Mouse (Mus musculus) megakaryocyte, embryonic 14.5 days (primary cell): ENCODE measurements around the gene Gpr153.

Experiments used
- FLI1 ChIP-seq: IDR thresholded peaks from 2 replicates; pipeline ENCODE4 v1.6.1; 2012; ENCODE audit warnings: low read length, inconsistent platforms, mixed read lengths
- GATA1 ChIP-seq: IDR thresholded peaks from 3 replicates; pipeline ENCODE4 v1.6.1; 2012; ENCODE audit warnings: mixed read lengths, low read length, inconsistent platforms, borderline replicate concordance

DNA sequence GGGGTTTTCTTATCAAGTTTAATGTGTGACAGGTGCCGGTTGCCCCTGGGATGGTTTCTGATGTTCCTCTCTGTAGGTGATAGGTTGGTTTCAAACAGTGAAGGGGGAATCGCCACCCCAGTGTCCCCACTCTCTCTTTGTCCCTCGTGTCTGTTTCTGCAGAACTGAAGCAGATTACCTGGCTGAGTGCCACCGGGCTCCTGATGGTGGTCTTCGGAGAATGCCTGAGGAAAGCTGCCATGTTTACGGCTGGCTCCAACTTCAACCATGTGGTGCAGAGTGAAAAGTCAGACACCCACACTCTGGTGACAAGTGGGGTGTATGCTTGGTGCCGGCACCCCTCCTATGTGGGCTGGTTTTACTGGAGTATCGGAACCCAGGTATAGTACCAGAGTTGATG lies 26.3 kb downstream of the Gpr153 start:
- TF ChIP-seq GATA1 (no peak), FLI1 (no peak)
